Mouse (Mus musculus): Measurements from ENCODE around the gene Bcar3. TPM values are rescaled to one million over a fixed set of nuclear protein-coding genes. Genes with fewer than 3 reads are reported as not detected.

Gene Bcar3
- total RNA-seq, 2 experiments from 2014 or later: 9.3 to 10.0 TPM

GRCm38 (mm10) chr3:122330484-122330883 is 36.5 kb downstream of the Bcar3 start:
- DNase-seq: no peak
- intact Hi-C loops (cut with DNase I): no loop called here

- intact Hi-C loops (cut with DNase I): no loop called here
- DNase-seq: peak; percentile 38 to 48
Measured at GRCm38 (mm10) chr3:122333493-122333892, 39.6 kb downstream of the Bcar3 start.

GRCm38 (mm10) chr3:122333902-122334301 is 40.0 kb downstream of the Bcar3 start:
- no peak for DNase-seq

GRCm38 (mm10) chr3:122334375-122334774 is 40.4 kb downstream of the Bcar3 start:
- intact Hi-C loops (cut with DNase I): no loop called here
- no peak for DNase-seq

More at GRCm38 (mm10) chr3:122333902-122334301, 40.0 kb downstream of the Bcar3 start:
- intact Hi-C loops (cut with DNase I): no loop called here

- no peak for DNase-seq
- intact Hi-C loops (cut with DNase I): no loop called here
Measured at GRCm38 (mm10) chr3:122336030-122336429, 42.1 kb downstream of the Bcar3 start.

- no peak for DNase-seq
- intact Hi-C loops (cut with DNase I): no loop called here
Measured at GRCm38 (mm10) chr3:122337992-122338391, 44.1 kb downstream of the Bcar3 start.

- intact Hi-C loops (cut with DNase I): no loop called here
- DNase-seq: no peak
Measured at GRCm38 (mm10) chr3:122338897-122339296, 45.0 kb downstream of the Bcar3 start.

GRCm38 (mm10) chr3:122340135-122341068 is 46.5 kb downstream of the Bcar3 start:
- intact Hi-C loops (cut with DNase I): no loop called here
- no peak for DNase-seq

- no peak for DNase-seq
- intact Hi-C loops (cut with DNase I): no loop called here
Measured at GRCm38 (mm10) chr3:122343437-122343853, 49.5 kb downstream of the Bcar3 start.

- DNase-seq: no peak
- intact Hi-C loops (cut with DNase I): no loop called here
Measured at GRCm38 (mm10) chr3:122344350-122344749, 50.4 kb downstream of the Bcar3 start.

- no peak for DNase-seq
- intact Hi-C loops (cut with DNase I): no loop called here
Measured at GRCm38 (mm10) chr3:122345977-122346472, 52.1 kb downstream of the Bcar3 start.

- intact Hi-C loops (cut with DNase I): no loop called here
- no peak for DNase-seq
Measured at GRCm38 (mm10) chr3:122346600-122346999, 52.7 kb downstream of the Bcar3 start.

GRCm38 (mm10) chr3:122348677-122349076 is 54.7 kb downstream of the Bcar3 start:
- DNase-seq: no peak
- intact Hi-C loops (cut with DNase I): no loop called here

- no peak for DNase-seq
- intact Hi-C loops (cut with DNase I): no loop called here
Measured at GRCm38 (mm10) chr3:122352801-122353200, 58.9 kb downstream of the Bcar3 start.

- intact Hi-C loops (cut with DNase I): no loop called here
Measured at GRCm38 (mm10) chr3:122359426-122359825, 65.5 kb downstream of the Bcar3 start.

GRCm38 (mm10) chr3:122359954-122360353 is 66.0 kb downstream of the Bcar3 start:
- DNase-seq: no peak
- intact Hi-C loops (cut with DNase I): no loop called here

More at GRCm38 (mm10) chr3:122359426-122359825, 65.5 kb downstream of the Bcar3 start:
- no peak for DNase-seq

GRCm38 (mm10) chr3:122360721-122361138 is 66.8 kb downstream of the Bcar3 start:
- DNase-seq: peak; percentile 59 to 66
- intact Hi-C loops (cut with DNase I): no loop called here

GRCm38 (mm10) chr3:122362719-122363118 is 68.8 kb downstream of the Bcar3 start:
- intact Hi-C loops (cut with DNase I): no loop called here

GRCm38 (mm10) chr3:122364565-122364964 is 70.6 kb downstream of the Bcar3 start:
- no peak for DNase-seq
- intact Hi-C loops (cut with DNase I): no loop called here

More at GRCm38 (mm10) chr3:122362719-122363118, 68.8 kb downstream of the Bcar3 start:
- DNase-seq: peak in 1 of 2 experiments; percentile 20

- intact Hi-C loops (cut with DNase I): no loop called here
- peak; percentile 53 to 66 for DNase-seq
Measured at GRCm38 (mm10) chr3:122365326-122365725, 71.4 kb downstream of the Bcar3 start.

- intact Hi-C loops (cut with DNase I): no loop called here
- no peak for DNase-seq
Measured at GRCm38 (mm10) chr3:122371646-122372341, 77.9 kb downstream of the Bcar3 start.

Measured in heart, postnatal 10 days (tissue).